Comparison of ENCODE assay signal across 11 mouse cellular contexts in the genomic region with DNA sequence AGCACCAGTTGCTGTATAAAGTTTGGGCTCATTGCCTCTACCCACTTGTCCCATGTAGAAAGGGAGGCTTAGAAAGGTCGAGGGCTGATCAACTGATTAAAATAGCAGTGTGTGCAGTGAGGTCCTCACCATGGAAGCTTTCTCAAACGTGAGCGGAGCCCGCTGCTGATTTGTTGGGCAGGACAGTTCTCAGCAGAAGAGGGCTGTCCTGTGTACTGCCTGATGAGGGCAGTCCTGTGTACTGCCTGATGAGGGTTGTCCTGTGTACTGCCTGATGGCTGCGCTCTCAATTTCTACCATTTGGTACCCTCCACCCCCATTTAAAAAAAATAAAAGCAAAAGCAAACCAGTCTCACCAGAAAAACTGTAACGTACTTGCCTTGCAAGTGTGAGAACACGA.
A peak's percentile ranks its signal among the peaks of the same experiment; 100 is the strongest.
DNase-seq lines count a peak whose midpoint lies in the region; ATAC-seq and TF ChIP-seq lines count a peak whose summit lies in the region.
"Had no signal": no experiment of that assay in that cellular context is flagged by ENCODE, and none has a peak within 500 bp of the region (broad histone marks: within the 10 kb centered on the region; RNA-seq: fewer than 3 reads in every experiment).

No protein-coding gene starts in this region.

- peaks cover 57% of the 10 kb centered on the region for H3K27me3 ChIP-seq in limb, embryonic 12.5 days
- H3K27me3 ChIP-seq in limb, embryonic 10.5 days (ENCODE audit: low read depth, poor library complexity, severe bottlenecking), result peaks cover 74% of the 10 kb centered on the region
- peaks cover 12% of the 10 kb centered on the region for H3K27me3 ChIP-seq in intestine, postnatal 0 days (replicated peaks; ENCODE audit: control insufficient read depth, insufficient read depth, low read length)
- H3K27me3 ChIP-seq in stomach, embryonic 14.5 days (ENCODE audit: control insufficient read depth, insufficient read depth, low read length), result 0 out of 2 replicates have a peak, but pooled peaks cover 3% of the 10 kb centered on the region
- no peaks in the 10 kb centered on the region; the same call in 1 of the 2 replicates for H3K27me3 ChIP-seq in thymus, adult 2 months (ENCODE audit: control insufficient read depth, insufficient read depth, low read length)

- no peak overlapping the region for H3K9ac ChIP-seq in limb, embryonic 12.5 days (replicated peaks)
- H3K9ac ChIP-seq in intestine, postnatal 0 days (ENCODE audit: low read depth, low read length), result no peak overlapping the region
- H3K9ac ChIP-seq in stomach, embryonic 14.5 days (replicated peaks; ENCODE audit: low read depth, low read length), result no peak overlapping the region
- H3K9ac ChIP-seq: forebrain, embryonic 13.5 days had no signal

- WGBS in limb, embryonic 12.5 days, result 37% methylated on average over 7 of the region's 7 CpGs
- 60% methylated on average over 7 of the region's 7 CpGs for WGBS in limb, embryonic 10.5 days
- WGBS in intestine, postnatal 0 days, result 35% methylated on average over 7 of the region's 7 CpGs
- 45% methylated on average over 7 of the region's 7 CpGs for WGBS in stomach, embryonic 14.5 days
- 31% methylated on average over 7 of the region's 7 CpGs for WGBS in thymus, adult 2 months

- H3K36me3 ChIP-seq in limb, embryonic 12.5 days, result no peaks in the 10 kb centered on the region
- no peaks in the 10 kb centered on the region for H3K36me3 ChIP-seq in limb, embryonic 10.5 days
- no peaks in the 10 kb centered on the region for H3K36me3 ChIP-seq in intestine, postnatal 0 days (ENCODE audit: control insufficient read depth, insufficient read depth)
- no peaks in the 10 kb centered on the region for H3K36me3 ChIP-seq in stomach, embryonic 14.5 days (ENCODE audit: control insufficient read depth, insufficient read depth, low read length)
- no peaks in the 10 kb centered on the region for H3K36me3 ChIP-seq in thymus, adult 2 months (ENCODE audit: control insufficient read depth, insufficient read depth, low read length)

- H3K27ac ChIP-seq in limb, embryonic 12.5 days, result 0 out of 2 replicates have a peak overlapping the region, but pooled peaks have one; percentile 17
- no peak overlapping the region for H3K27ac ChIP-seq in limb, embryonic 10.5 days
- H3K27ac ChIP-seq in intestine, postnatal 0 days (ENCODE audit: low read depth, low read length), result no peak overlapping the region
- H3K27ac ChIP-seq in stomach, embryonic 14.5 days (ENCODE audit: low read length), result no peak overlapping the region
- no peak overlapping the region for H3K27ac ChIP-seq in thymus, adult 2 months (ENCODE audit: control insufficient read depth, insufficient read depth, low read length)
- H3K27ac ChIP-seq: forebrain, embryonic 13.5 days had no signal

- ATAC-seq in limb, embryonic 12.5 days (ENCODE audit: insufficient number of reproducible peaks, insufficient read depth, low FRiP score, low TSS enrichment, low read depth), result no peak
- ATAC-seq in common myeloid progenitor, adult 5-6 weeks (replicated peaks; ENCODE audit: low read depth, poor library complexity, severe bottlenecking), result peak; percentile 62; the same call in 1 of the 2 replicates
- ATAC-seq in intestine, postnatal 0 days, result peak; percentile 75
- ATAC-seq in stomach, embryonic 14.5 days (ENCODE audit: insufficient number of reproducible peaks, insufficient read depth, low FRiP score, low read depth), result 0 out of 2 replicates have a peak, but pooled peaks have one; percentile 38
- ATAC-seq: forebrain, embryonic 13.5 days; lung, postnatal 0 days had no signal

- H3K4me3 ChIP-seq in limb, embryonic 12.5 days (replicated peaks), result no peak overlapping the region
- no peak overlapping the region for H3K4me3 ChIP-seq in limb, embryonic 10.5 days
- H3K4me3 ChIP-seq in intestine, postnatal 0 days (ENCODE audit: low read depth, low read length), result peak overlapping the region; percentile 12; the same call in 1 of the 2 replicates
- no peak overlapping the region for H3K4me3 ChIP-seq in stomach, embryonic 14.5 days (ENCODE audit: low read depth, low read length)
- no peak overlapping the region for H3K4me3 ChIP-seq in thymus, adult 2 months (ENCODE audit: control insufficient read depth, insufficient read depth, low read length)
- H3K4me3 ChIP-seq: forebrain, embryonic 13.5 days had no signal

- peak overlapping the region; percentile 24; the same call in 1 of the 2 replicates for H3K4me2 ChIP-seq in limb, embryonic 12.5 days
- H3K4me2 ChIP-seq in intestine, postnatal 0 days (replicated peaks; ENCODE audit: low read depth), result peak overlapping the region; percentile 57
- no peak overlapping the region for H3K4me2 ChIP-seq in stomach, embryonic 14.5 days (replicated peaks; ENCODE audit: low read depth, low read length)
- H3K4me2 ChIP-seq: forebrain, embryonic 13.5 days had no signal

- peaks cover 51% of the 10 kb centered on the region for H3K4me1 ChIP-seq in limb, embryonic 12.5 days (replicated peaks)
- H3K4me1 ChIP-seq in limb, embryonic 10.5 days, result peaks cover 49% of the 10 kb centered on the region
- H3K4me1 ChIP-seq in intestine, postnatal 0 days (replicated peaks; ENCODE audit: control insufficient read depth, insufficient read depth, low read length), result peaks cover 12% of the 10 kb centered on the region; the same call in 1 of the 2 replicates
- H3K4me1 ChIP-seq in stomach, embryonic 14.5 days (ENCODE audit: control insufficient read depth, insufficient read depth, low read length), result peaks cover 14% of the 10 kb centered on the region
- no peaks in the 10 kb centered on the region for H3K4me1 ChIP-seq in thymus, adult 2 months (replicated peaks; ENCODE audit: control insufficient read depth, insufficient read depth, low read length)

- TF ChIP-seq CTCF in intestine, postnatal 0 days (IDR thresholded peaks at IDR 0.05; ENCODE audit: low read depth), result peak; percentile 48
- TF ChIP-seq CTCF in thymus, adult 2 months (IDR thresholded peaks at IDR 0.05; ENCODE audit: borderline replicate concordance, control insufficient read depth, extremely low read depth, insufficient read depth, low read length, poor library complexity), result no peak

- no peak for DNase-seq in limb, embryonic 10.5 days (ENCODE audit: low spot score)
- DNase-seq in thymus, adult 2 months, result no peak
- no peak for DNase-seq in right cerebral cortex, postnatal 10 days (ENCODE audit: low spot score in 2 of 2)
- DNase-seq in urinary bladder, postnatal 36 days (ENCODE audit: low spot score in 2 of 2), result no peak
- DNase-seq: adrenal gland, postnatal 10 days had no signal

- no peaks in the 10 kb centered on the region for H3K9me3 ChIP-seq in limb, embryonic 12.5 days
- H3K9me3 ChIP-seq in limb, embryonic 10.5 days (replicated peaks), result no peaks in the 10 kb centered on the region
- no peaks in the 10 kb centered on the region for H3K9me3 ChIP-seq in intestine, postnatal 0 days (ENCODE audit: control insufficient read depth)
- no peaks in the 10 kb centered on the region for H3K9me3 ChIP-seq in stomach, embryonic 14.5 days (ENCODE audit: control insufficient read depth, low read depth, low read length)
- H3K9me3 ChIP-seq: forebrain, embryonic 13.5 days had no signal

- TF ChIP-seq POLR2A in thymus, adult 2 months (IDR thresholded peaks at IDR 0.05; ENCODE audit: control insufficient read depth, extremely low read depth, insufficient read depth, low read length, poor library complexity), result no peak
